Mouse (Mus musculus): ENCODE results near the gene Gusb. TPM values are rescaled to one million over a fixed set of nuclear protein-coding genes. Genes with fewer than 3 reads are reported as not detected.
"Not testable (repeated sequence)": the region's sequence is repeated elsewhere in the genome, so short reads cannot be mapped to it uniquely, and the experiment has no call there.

The Gusb gene
- total RNA-seq (2022), result 10 to 100 TPM; 11.2 to 60.7 (median 28.9) TPM

DNA sequence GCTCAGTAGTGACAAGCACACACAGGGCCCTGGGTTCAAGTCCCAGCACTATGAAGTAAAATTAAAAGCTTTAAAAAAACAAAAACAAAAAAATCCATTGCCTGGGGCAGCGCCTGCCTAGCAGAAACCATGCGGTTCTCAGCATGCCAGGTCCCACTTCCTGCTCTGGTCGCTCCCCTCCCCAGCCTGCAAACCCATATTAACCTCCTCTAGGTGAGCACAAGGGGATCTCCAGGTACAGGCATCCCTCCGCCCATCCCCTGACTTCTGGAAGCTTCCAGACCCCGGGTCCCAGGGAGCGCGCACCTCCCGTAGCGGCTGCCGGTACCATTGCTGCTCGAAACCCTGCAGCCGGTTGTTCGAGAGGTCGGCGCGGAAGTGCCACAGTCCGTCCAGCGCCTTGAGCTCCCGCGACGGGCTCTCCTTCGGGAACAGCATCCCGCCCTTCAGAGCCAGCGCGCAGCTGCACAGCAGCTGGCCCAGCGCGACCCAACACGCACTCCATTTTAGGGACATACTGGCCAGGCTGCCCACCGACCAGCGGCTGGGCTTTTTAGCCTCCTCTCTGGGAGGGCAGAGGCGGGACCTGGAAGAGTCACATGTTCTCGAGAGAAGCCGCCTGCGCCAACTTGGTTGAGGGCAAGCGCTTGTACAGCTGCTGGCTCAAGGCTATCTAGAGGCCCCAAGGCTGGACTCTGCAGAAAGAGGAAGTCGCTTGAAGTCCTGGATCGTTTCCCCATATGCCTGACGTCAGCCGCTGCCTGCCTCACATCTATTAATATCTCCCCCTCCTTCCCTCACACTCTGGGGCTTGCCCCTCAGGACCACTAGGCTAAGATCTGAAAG lies at the start of gene Gusb:
Gene Gusb (minus strand): TSS at position 749 of the 846 bp plus-strand sequence.
- DNase-seq (ENCODE audit: low spot score in 2 of 2), result peak; percentile 54 to 65

DNA sequence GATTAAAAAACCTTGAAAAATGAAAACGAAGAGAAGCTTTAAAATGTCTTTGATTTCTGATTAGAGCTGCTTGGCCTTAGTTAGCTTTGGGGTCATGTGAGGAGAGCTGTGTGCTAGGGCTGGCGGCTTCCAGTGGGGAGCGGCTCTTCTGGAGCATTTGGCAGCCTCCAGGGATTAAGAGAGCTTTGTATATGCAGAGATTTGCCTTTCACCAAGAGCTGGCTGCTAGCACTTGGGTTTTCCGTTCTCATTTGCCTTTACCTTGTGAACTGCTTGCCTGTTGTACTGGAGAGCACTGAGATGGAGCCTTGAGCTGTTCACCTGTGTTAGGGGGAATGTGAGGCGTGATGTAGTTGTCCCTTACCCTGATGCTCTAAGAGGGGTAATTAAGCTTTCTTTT lies 49.7 kb upstream of the Gusb start:
- no peak for DNase-seq (ENCODE audit: low spot score in 2 of 2)

DNA sequence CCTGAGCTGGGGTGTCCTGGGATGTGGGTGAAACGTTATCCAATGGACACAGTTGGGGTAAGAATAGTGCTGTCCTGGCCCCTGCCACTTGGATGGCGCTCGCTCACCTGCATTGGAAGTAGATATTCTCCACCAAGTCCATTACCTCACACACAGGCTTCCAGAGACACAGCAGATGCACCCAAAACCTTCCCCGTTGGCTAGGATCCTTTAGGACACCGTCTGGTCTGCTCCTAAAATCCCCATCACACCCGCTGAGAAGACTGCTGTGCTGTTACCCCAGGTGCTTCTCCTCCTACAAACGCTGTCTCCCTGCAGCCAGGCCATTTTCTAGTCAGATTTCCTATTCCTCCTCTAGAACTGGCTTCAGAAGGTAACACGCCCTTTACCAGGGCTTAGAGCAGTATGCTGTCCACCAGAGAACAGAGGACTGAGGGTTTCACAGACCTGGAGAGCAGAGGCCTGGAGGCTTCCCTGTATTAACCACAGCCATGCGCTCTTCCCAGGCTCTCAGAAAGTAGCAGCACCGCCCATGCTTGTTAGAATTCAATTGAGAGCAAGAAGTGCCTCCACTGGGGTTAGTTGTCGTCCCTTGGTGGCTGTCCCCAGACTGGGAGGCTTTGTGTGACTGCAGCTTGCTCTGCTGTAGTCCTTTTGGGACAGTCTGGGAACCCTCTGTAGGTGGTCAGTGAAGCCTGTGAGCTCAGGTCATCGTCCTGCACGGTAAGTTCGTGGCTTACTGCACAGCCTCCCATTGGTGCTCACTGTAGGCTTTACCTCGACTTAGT lies 48.4 kb upstream of the Gusb start:
- DNase-seq (ENCODE audit: low spot score in 2 of 2), result no peak

DNA sequence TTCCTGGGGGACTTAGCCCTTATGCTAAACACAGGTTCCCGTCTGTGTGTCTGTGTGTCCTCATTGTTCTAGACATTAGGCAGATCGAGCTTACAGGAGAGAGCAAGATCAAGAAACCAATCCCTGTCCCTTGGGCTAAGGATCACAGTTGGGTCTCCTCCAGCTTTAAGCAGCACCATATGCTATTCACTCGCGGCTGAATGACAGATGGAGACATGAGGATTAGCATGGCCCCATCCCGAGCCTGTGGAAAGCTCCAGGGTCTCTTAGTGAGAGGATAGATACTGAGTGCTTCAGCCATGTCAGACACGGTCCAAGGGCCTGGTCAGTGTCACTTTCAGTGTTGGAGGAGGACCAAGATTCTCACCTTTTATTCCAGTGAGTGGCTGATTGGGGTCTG lies 47.6 kb upstream of the Gusb start:
- DNase-seq (ENCODE audit: low spot score in 2 of 2), result no peak

DNA sequence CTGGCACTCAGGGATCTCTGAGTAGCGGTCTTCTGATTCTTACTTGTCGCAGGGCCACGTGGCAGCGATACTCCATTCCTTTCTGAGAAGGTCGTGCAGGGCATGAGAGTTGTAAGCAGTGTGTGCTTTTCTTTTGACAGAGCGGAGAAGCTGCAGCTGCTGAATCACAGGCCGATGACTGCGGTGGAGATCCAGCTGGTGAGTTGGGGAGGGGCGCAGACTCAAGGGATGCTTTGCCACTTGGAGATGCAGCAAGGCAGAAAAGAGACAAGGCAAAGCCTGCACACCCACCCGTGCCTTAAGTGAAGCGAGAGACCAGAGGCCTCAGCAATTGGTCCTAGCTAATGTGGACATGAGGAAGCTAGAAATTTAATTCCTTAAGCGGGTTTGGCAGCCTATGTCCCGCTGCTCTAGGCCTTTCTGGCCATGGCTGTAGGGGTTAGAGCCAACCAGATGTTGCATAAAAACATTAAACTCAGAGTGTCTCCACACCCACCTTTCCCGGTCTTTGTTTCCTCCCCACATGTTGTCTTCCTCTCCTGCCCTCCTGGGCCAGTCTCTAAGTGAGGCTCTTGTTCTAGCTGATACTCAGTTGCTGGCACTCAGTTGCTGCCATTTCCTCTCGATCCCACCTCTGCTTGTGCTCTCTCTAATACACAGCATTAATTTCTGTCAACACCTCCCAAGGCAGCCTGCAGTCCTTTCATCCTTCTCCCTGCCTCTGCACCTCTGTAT lies 46.1 kb upstream of the Gusb start:
- no peak for DNase-seq (ENCODE audit: low spot score in 2 of 2)

DNA sequence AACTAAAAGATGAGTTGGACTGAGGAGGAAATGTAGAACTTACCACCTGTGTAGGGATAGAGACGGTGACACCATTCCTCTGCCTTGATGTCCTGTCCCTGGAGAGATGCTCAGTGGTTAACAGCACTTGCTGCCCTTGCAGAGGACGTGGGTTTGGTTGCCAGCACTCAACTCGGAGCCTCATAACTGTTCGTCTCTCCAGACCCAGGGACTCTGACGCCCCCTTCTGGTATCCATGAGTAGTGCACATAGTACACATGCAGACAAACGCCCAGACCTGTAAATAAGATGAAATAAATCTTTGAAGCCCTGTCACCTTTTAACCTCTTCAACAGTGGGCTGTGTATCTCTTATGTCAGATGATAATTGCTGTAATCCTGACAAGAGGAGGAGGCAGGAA lies 44.2 kb upstream of the Gusb start:
- no peak for DNase-seq (ENCODE audit: low spot score in 2 of 2)

DNA sequence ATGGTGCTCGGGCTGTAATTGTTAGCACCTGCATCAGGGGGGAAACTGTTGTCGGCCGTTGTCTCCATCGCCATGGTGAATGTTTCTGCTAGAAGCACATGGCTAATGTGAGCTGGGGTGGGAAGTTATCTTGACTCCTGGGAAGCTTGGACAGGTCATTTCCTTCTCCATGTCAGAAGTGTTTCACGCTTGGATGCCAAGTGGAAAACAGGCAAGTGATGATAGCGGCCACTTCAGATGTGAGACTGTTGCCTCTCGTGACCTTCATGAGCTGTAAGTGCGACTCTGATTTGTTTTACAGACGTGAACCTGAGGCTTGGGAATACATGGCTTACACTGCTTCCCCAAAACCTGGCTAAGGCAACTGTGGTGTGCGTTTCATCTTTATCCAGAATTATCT lies 43.7 kb upstream of the Gusb start:
- no peak for DNase-seq (ENCODE audit: low spot score in 2 of 2)

DNA sequence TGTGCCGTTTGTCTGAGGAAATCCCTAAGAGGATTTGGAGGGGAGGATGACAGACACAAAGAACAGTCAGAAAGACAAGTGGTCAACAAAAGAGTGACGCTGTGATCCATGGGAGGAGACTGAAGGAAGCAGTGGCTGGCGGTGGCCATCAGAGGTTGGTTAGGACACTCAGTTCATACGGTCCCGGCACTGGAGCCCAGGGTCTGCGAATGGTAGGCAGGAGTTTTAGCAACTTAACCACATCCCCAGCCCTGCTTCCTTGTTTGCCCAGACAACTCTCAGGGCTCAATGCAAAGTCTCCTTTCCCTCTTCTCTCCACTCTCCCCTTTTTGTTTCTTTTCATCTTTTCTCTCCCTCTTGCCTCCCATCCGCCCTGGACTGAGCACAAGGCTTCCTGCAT lies 43.3 kb upstream of the Gusb start:
- DNase-seq (ENCODE audit: low spot score in 2 of 2), result no peak

DNA sequence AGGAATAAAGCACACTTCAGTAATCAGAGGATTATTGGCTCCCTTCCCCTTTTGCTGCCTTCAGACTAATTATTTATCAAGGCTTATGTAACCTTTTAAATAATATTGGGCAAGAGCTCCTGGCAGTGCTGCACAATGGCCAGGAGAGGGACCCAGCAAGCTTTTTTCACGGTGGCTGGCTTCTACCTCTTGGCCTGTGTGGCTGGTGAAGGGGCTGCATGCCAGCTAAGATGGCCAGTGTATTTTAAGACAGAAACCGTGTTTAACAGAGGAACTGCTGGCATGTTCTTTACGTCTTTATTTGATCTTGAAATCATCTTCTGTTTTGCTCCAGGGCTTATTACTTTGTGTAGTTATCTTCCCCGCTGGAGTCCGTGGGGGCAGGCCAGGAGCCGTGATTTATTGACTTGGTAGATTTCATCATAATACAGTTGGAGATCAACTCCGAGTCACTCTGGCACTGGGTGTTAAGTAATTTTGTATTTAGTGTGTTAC lies 41.4 kb upstream of the Gusb start:
- peak; percentile 55 to 60 for DNase-seq (ENCODE audit: low spot score in 2 of 2)

DNA sequence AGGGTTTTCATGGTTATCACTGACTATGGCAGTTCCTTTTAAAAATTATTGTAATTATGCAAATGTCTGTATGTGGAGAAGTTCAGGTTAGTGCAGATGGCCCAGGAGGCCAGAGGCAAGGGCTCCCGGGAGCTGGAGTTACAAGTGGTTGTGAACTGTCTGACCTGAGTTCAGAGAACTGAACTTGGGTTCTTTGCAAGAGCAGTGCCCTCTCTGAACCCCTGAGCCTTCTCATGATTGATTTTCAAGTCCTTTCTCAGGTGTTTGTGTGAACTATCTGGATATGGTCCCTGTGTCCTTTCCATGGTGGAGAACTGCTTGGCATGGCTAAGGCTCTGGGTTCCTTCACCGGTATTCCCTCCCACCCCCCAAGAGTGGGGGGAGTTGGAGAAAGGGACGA lies 40.9 kb upstream of the Gusb start:
- no peak for DNase-seq (ENCODE audit: low spot score in 2 of 2)

DNA sequence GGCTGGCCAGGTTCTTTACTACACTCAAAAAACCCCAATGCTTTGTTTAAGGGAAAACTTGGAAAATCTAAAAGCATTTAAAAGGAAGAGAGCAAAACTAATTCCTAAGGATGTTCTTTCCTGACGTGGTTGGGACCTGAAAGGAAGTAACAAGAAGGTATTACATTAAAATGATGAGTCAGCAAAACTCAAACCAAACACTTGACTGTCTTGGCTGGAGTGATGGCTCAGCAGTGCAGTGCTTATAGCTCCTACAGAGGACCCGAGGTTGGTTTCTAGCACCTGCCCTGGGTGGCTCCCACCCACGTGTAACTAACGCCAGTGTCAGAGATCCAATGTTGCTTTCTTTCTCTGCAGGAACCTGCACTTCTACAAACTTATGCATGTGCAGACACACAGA lies 38.4 kb upstream of the Gusb start:
- DNase-seq (ENCODE audit: low spot score in 2 of 2), result no peak

DNA sequence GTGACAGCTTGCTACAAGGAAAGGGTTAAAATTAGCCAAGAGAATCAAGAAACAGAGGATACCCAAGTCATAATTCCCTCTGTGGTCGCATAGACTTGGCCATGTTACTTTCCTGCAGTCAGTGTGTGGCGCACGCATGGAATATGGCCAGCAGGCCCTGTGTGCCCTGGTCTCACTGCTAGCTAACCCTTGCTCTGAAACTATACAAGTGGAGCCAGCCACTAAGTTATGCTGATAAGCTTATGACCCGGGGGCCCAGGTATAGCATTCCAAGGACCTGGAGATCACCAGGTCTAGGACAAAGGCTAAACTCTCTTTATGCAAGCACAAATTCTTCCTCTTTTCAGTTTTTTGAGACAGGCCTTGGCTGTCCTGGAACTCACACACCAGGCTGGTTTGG lies 37.9 kb upstream of the Gusb start:
- DNase-seq (ENCODE audit: low spot score in 2 of 2), result no peak

DNA sequence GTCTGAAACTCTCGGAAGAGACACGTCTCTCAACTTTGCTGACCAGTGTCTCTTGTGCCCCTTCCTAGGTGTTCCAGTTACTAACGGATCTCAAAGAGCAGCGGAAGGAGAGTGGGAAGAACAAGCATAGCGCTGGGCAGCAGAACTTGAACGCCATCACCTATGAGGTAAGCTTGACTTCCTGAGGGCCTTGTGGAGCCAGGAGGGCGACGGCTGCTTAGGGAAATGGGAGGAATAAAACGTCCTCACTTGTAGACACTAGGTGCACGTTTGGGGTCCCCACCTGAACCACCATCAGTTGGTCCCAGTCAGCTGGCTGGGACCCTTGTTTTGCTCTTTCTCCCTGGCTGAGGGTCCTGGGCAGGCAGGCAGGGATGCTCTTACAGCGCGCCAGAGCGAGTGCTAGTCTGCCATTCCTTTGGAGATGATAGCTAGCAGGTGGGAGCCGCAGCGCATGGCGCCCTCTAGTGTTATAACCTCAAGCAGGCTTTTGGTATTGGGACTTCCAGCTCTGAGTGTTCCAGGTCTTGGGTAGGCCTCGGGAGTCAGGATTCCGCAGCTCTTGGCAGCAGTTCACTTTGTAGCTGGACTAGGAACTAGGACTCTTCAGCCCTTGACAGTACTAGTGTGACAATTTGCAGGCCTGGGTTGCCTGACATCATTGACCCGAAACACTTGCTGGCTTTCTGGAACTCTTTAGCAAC lies 35.1 kb upstream of the Gusb start:
- peak in 1 of 2 experiments; percentile 69 for DNase-seq (ENCODE audit: low spot score in 2 of 2)

DNA sequence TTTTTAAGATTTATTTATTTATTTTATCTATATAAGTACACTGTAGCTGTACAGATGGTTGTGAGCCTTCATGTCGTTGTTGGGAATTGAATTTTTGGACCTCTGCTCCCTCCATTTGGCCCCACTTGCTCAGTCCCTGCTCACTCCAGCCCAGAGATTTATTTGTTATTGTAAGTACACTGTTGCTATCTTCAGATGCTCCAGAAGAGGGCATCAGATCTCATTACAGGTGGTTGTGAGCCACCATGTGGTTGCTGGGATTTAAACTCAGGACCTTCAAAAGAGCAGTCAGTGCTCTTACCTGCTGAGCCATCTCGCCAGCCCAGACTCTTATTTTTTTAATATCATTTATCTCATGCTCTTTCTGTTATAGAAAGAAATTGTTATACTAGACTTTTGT lies 33.5 kb upstream of the Gusb start:
- not testable (repeated sequence) for DNase-seq (ENCODE audit: low spot score in 2 of 2)

DNA sequence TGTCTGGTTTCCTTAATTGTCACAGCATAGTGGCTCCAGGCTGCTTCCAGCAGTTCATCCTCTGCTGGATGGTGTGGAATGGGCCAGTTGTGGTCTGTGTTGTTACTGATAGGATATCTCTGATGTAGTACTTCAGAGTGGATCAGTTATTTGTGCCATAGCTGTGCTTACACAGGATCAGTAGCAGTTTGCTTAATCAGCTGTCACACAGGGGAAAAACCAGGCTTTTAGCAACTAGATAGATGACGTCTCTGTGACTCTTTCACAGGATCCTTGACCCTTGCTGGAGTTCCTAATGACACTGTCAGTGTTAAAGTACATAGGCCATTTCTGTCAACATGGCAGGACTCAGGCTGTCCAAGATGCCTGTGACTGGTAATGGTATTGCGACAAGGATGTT lies 31.0 kb upstream of the Gusb start:
- DNase-seq (ENCODE audit: low spot score in 2 of 2), result no peak

DNA sequence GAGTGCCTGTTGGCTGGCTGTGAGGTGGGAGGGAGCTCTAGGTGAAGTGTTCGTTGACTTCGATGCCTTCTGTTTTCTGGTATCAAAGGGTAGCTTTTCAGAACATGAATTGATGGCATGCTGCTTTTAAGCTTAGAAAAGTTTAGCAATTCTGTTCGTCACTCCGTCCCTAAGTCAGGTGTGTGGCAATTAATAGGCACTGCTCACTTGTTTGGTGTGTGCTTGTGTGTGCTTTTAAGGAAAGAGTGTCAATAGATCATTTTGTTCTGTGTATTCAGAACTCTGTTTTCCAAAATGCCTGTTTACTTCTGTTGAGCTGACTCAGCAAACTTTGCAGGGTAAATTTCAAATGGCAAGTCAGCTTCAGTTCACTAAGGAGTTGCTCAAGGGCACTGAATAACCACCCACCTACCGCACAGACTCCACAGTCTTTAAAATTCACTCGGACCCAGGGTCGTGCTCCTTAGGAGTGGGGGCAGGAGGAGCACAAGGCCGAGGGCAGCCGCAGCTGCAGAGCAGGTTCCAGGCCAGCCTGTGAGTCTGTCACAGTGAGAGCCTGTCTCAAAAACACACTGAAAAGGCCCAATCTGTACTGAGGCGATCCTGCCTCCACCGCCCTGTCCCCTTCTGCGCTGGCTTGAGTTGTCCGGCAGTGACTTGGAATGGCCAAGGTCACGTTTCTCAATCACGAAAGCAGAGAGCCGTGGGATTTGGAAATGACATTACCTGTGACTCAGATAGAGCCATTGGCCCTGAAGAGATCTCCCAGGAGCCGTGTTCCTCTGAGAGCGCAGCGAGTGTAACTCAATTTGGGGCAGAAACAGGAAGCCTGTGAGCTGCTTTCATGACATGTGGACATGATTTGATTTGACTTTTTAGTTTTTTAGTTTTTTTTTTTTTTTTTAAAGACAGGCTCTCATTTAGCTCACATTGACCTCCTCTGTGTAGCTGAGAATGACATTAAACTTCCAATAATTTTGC lies 28.9 kb upstream of the Gusb start:
- DNase-seq (ENCODE audit: low spot score in 2 of 2), result no peak

DNA sequence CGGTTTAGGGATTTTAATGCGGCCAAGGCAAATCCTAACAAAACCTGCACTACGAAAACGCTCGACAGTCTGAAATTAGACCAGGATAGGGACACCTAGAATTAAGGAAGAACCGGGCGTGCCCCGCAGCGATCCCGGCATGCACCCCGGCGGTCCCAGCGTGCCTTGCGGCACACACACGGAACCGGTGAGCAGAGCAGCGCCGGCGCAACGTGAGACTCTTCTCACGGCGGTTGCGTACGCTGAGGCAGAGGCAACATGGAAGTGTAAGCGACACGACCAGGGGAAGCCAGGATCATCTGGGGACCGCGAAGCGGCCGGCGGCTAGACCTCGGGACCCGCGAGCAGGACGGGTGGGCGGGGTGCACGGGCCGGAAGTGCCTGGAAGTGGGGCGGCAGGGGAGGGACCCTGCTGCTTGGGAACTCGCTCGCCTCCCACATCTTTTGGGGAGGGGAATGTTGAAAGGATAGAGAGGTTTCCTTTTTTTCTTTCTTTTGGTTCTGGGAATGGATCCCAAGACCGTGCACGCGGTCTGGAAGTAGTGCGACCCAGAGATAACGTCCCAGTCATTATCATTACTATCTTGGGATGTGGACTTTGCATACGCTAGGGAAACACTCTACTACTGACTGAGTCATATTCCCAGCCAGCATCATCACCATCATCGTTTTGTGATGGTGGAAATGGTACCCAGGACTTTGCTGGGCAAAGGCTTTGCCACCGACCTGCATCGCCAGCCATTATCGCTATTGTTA lies 26.5 kb upstream of the Gusb start, which contains the start of the genes Asl and Crcp:
Gene Asl (minus strand): TSS at position 106 of the 756 bp plus-strand sequence.
Gene Crcp (plus strand): TSS at position 149 of the 756 bp plus-strand sequence.
- DNase-seq (ENCODE audit: low spot score in 2 of 2), result peak; percentile 74 to 85

DNA sequence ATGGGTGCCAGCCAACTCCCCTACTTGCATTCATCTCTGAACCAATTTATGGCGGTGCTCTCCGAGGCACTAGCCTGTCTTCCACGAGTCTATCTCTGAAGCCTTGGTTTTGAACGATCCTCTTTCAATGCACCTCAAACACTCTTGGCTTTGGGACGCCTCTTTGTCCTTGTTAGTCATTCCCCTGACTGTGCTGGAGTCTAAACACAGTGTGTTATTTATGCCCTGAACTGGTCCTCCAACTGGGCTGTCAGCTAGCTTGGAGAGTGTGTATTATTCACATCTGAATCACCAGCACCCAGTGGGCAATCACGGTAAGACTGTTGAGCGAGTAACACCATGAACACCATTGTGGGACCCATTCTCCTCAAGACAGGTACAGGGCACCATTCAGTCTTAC lies 24.8 kb upstream of the Gusb start:
- DNase-seq (ENCODE audit: low spot score in 2 of 2), result no peak

DNA sequence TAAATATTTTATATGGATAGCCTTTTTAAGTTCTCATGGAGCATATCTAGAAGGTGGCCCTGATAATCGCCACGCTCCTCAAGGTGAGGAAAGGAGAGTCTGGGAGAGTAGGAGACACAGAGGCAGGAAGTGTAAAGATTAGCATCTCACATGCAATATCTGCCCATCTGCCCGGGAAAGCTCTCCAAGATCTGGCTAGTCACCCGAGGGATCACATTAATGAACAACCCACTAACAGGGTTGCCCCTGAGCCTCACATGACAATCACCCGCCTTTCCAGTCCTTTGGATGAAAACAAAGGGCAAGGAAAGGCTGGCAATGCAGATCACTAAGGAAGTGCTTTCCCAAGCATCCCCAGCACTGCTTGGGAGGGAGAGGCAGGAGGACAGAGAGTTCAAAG lies 24.3 kb upstream of the Gusb start:
- no peak for DNase-seq (ENCODE audit: low spot score in 2 of 2)
